26 mouse cellular contexts compared by ENCODE assay signal in genomic region chr9:114925571-114925970, GRCm38 (mm10). TPM values are rescaled to one million over a fixed set of nuclear protein-coding genes. Genes with fewer than 3 reads are reported as not detected.
DNase-seq lines count a peak whose midpoint lies in the region; ATAC-seq and TF ChIP-seq lines count a peak whose summit lies in the region.
"Had no signal": no experiment of that assay in that cellular context is flagged by ENCODE, and none has a peak within 500 bp of the region (broad histone marks: within the 10 kb centered on the region; RNA-seq: fewer than 3 reads in every experiment).

No protein-coding gene starts in this region.

- H3K27ac ChIP-seq in liver, embryonic 15.5 days (replicated peaks), result 0 out of 2 replicates have a peak overlapping the region, but pooled peaks have one; percentile 14
- 0 out of 2 replicates have a peak overlapping the region, but pooled peaks have one; percentile 14 for H3K27ac ChIP-seq in bone marrow macrophage, adult 2 months (ENCODE audit: insufficient read depth, low read depth, low read length)
- H3K27ac ChIP-seq: embryonic facial prominence, embryonic 12.5 days; forebrain, embryonic 12.5 days; gastrocnemius, adult 2 months; heart, embryonic 13.5 days; hindbrain, embryonic 14.5 days; limb, embryonic 12.5 days; midbrain, embryonic 10.5 days had no signal

- H3K27me3 ChIP-seq in liver, embryonic 15.5 days, result no peaks in the 10 kb centered on the region
- H3K27me3 ChIP-seq: embryonic facial prominence, embryonic 12.5 days; forebrain, embryonic 12.5 days; heart, embryonic 13.5 days; limb, embryonic 12.5 days had no signal

- no peak overlapping the region for H3K9ac ChIP-seq in liver, embryonic 15.5 days
- H3K9ac ChIP-seq: embryonic facial prominence, embryonic 12.5 days; forebrain, embryonic 12.5 days; hindbrain, embryonic 14.5 days; limb, embryonic 12.5 days had no signal

- no peaks in the 10 kb centered on the region for H3K36me3 ChIP-seq in liver, embryonic 15.5 days (replicated peaks)
- H3K36me3 ChIP-seq: embryonic facial prominence, embryonic 12.5 days; forebrain, embryonic 12.5 days; heart, embryonic 13.5 days; limb, embryonic 12.5 days; midbrain, embryonic 10.5 days had no signal

- H3K4me3 ChIP-seq in liver, embryonic 15.5 days (replicated peaks), result no peak overlapping the region
- H3K4me3 ChIP-seq in bone marrow macrophage, adult 2 months (ENCODE audit: insufficient read depth, low read length), result no peak overlapping the region
- H3K4me3 ChIP-seq: embryonic facial prominence, embryonic 12.5 days; forebrain, embryonic 12.5 days; gastrocnemius, adult 2 months; heart, embryonic 13.5 days; limb, embryonic 12.5 days; midbrain, embryonic 10.5 days had no signal

- DNase-seq in heart, adult 11 months, result peak; percentile 59
- DNase-seq in heart, postnatal 36 days, result no peak
- no peak for DNase-seq in liver
- no peak for DNase-seq in cerebellum, adult 9-11 months
- no peak for DNase-seq in right cerebral cortex, postnatal 10 days (ENCODE audit: low spot score in 2 of 2)
- DNase-seq: adrenal gland, postnatal 10 days; cerebellum, postnatal 10 days; gastrocnemius, adult 2 months; heart, postnatal 14 days; kidney, adult 9 months; kidney, postnatal 25 days; layer of hippocampus, postnatal 36 days; lung, adult 18-20 months; lung, postnatal 4 days; right cerebral cortex, adult 18-20 months; thymus, adult 18-20 months had no signal

- peaks cover 24% of the 10 kb centered on the region for H3K4me1 ChIP-seq in liver, embryonic 15.5 days (replicated peaks)
- peaks cover 30% of the 10 kb centered on the region for H3K4me1 ChIP-seq in bone marrow macrophage, adult 2 months (ENCODE audit: control insufficient read depth, insufficient read depth, low read length)

- no peaks in the 10 kb centered on the region for H3K9me3 ChIP-seq in liver, embryonic 15.5 days (replicated peaks)
- H3K9me3 ChIP-seq: embryonic facial prominence, embryonic 12.5 days; forebrain, embryonic 12.5 days; heart, embryonic 13.5 days; limb, embryonic 12.5 days; midbrain, embryonic 10.5 days had no signal

- H3K4me2 ChIP-seq in liver, embryonic 15.5 days, result no peak overlapping the region
- H3K4me2 ChIP-seq: embryonic facial prominence, embryonic 12.5 days; forebrain, embryonic 12.5 days; hindbrain, embryonic 14.5 days; limb, embryonic 12.5 days had no signal

- no peak for TF ChIP-seq CTCF in bone marrow macrophage, adult 2 months (IDR thresholded peaks at IDR 0.05; ENCODE audit: low read depth, low read length)

- no peak for ATAC-seq in liver, embryonic 15.5 days (ENCODE audit: insufficient read depth)
- ATAC-seq in megakaryocyte progenitor cell, adult 5-6 weeks (replicated peaks; ENCODE audit: poor library complexity), result peak; percentile 75
- ATAC-seq: midbrain, embryonic 16.5 days had no signal

- intact Hi-C loops in heart, postnatal 36 days (cut with DNase I), result no loop called here

- no peak for TF ChIP-seq POLR2A in bone marrow macrophage, adult 2 months (IDR thresholded peaks at IDR 0.05; ENCODE audit: borderline replicate concordance, low read depth, low read length)

- 51% methylated on average over 5 of the region's 5 CpGs for WGBS in liver, embryonic 15.5 days (ENCODE audit: insufficient replicate concordance)

RNA-seq across cellular contexts. Expression of gene Gpd1l, which starts 8.2 kb away (rescaled TPM):
- total RNA-seq in heart, postnatal 36 days (2021), result 10 to 100 TPM; 42.2 to 44.4 TPM
- polyA plus RNA-seq in liver, embryonic 15.5 days (2015; fragmentation: Nextera tagmentation; extraction: Ambion mirVana), result 6.4 and 6.6 TPM in 2 replicates
- 20.1 and 21.5 TPM in 2 replicates for polyA plus RNA-seq in bone marrow macrophage, adult 2 months (2012; ENCODE audit: insufficient read depth, insufficient read length, missing spikeins)
- 23.9 and 25.2 TPM in 2 replicates for total RNA-seq in megakaryocyte progenitor cell, adult 5-6 weeks (2015)
- total RNA-seq in megakaryocyte progenitor cell, adult 5-6 weeks (2017), result 30.0 and 30.9 TPM in 2 replicates

RNA-seq across cellular contexts. Expression of gene Osbpl10, which starts 52.8 kb away (rescaled TPM):
- total RNA-seq in heart, postnatal 36 days (2021), result 1 to 10 TPM; 2.2 to 2.7 TPM
- 0.12 and 0.20 TPM in 2 replicates for polyA plus RNA-seq in liver, embryonic 15.5 days (2015; fragmentation: Nextera tagmentation; extraction: Ambion mirVana)
- polyA plus RNA-seq in bone marrow macrophage, adult 2 months (2012; ENCODE audit: insufficient read depth, insufficient read length, missing spikeins), result 1.7 and 2.1 TPM in 2 replicates
- not detected in 2 replicates for total RNA-seq in megakaryocyte progenitor cell, adult 5-6 weeks (2015)
- not detected in 2 replicates for total RNA-seq in megakaryocyte progenitor cell, adult 5-6 weeks (2017)

RNA-seq across cellular contexts. Expression of gene Rps27rt, which starts 57.0 kb away (rescaled TPM):
- 10 to 100 TPM; 19.7 to 23.9 TPM for total RNA-seq in heart, postnatal 36 days (2021)
- 111 and 184 TPM in 2 replicates for polyA plus RNA-seq in liver, embryonic 15.5 days (2015; fragmentation: Nextera tagmentation; extraction: Ambion mirVana)
- polyA plus RNA-seq in bone marrow macrophage, adult 2 months (2012; ENCODE audit: insufficient read depth, insufficient read length, missing spikeins), result 725 and 1,319 TPM in 2 replicates
- total RNA-seq in megakaryocyte progenitor cell, adult 5-6 weeks (2015), result 256 and 259 TPM in 2 replicates
- total RNA-seq in megakaryocyte progenitor cell, adult 5-6 weeks (2017), result 119 and 149 TPM in 2 replicates

Comparison
In these comparisons a context has a peak if more than half of its experiments do, and no peak if none do; other contexts are left out.
1. RNA of gene Rps27rt, which starts 57.0 kb away (total RNA-seq): 119 to 259 TPM in megakaryocyte progenitor cell, adult 5-6 weeks; 19.7 to 23.9 TPM in heart, postnatal 36 days; every median in the first group is over 4 times any median in the second.